Mouse (Mus musculus) kidney, postnatal 14 days (tissue): ENCODE measurements around the gene H2-DMa.

ENCODE experiments used
- DNase-seq: peaks from one replicate; pipeline ENCODE4 v3.0.0; 2022; ENCODE audit warnings: mixed read lengths

The H2-DMa gene

GRCm38 (mm10) chr17:34106555-34106954 is 12.8 kb upstream of the H2-DMa start:
- no peak for DNase-seq

GRCm38 (mm10) chr17:34107109-34107867 is 12.1 kb upstream of the H2-DMa start:
- DNase-seq = no peak

GRCm38 (mm10) chr17:34108460-34108859 is 10.9 kb upstream of the H2-DMa start:
- DNase-seq = no peak

- peak; percentile 39 for DNase-seq
Measured at GRCm38 (mm10) chr17:34109038-34109805, 10.1 kb upstream of the H2-DMa start.

- no peak for DNase-seq
Measured at GRCm38 (mm10) chr17:34109806-34110195, 9.5 kb upstream of the H2-DMa start.

GRCm38 (mm10) chr17:34110309-34110708 is 9.0 kb upstream of the H2-DMa start:
- no peak for DNase-seq

GRCm38 (mm10) chr17:34114114-34114513 is 5.2 kb upstream of the H2-DMa start:
- DNase-seq = no peak

GRCm38 (mm10) chr17:34116736-34117370 is 2.5 kb upstream of the H2-DMa start:
- no peak for DNase-seq

GRCm38 (mm10) chr17:34117421-34118112 is 1.8 kb upstream of the H2-DMa start:
- no peak for DNase-seq

- DNase-seq = peak; percentile 48
Measured at GRCm38 (mm10) chr17:34118113-34118872, 1.0 kb upstream of the H2-DMa start.

- DNase-seq = no peak
Measured at GRCm38 (mm10) chr17:34118873-34119248, 480 bp upstream of the H2-DMa start.

GRCm38 (mm10) chr17:34120180-34120723 is 911 bp downstream of the H2-DMa start:
- peak; percentile 93 for DNase-seq

- peak; percentile 93 for DNase-seq
Measured at GRCm38 (mm10) chr17:34120814-34121171, 1.5 kb downstream of the H2-DMa start.

GRCm38 (mm10) chr17:34121172-34121878 is 2.0 kb downstream of the H2-DMa start:
- DNase-seq = peak; percentile 93

- DNase-seq = peak; percentile 83
Measured at GRCm38 (mm10) chr17:34121879-34122187, 2.5 kb downstream of the H2-DMa start.

- DNase-seq = peak; percentile 99
Measured at GRCm38 (mm10) chr17:34122188-34122984, 3.0 kb downstream of the H2-DMa start, which contains the start of gene Brd2. Gene Brd2 (minus strand): TSS chr17:34122634.

GRCm38 (mm10) chr17:34123111-34123510 is 3.8 kb downstream of the H2-DMa start:
- DNase-seq = no peak

- DNase-seq = no peak
Measured at GRCm38 (mm10) chr17:34123518-34123917, 4.2 kb downstream of the H2-DMa start.

- no peak for DNase-seq
Measured at GRCm38 (mm10) chr17:34124649-34125048, 5.3 kb downstream of the H2-DMa start.

GRCm38 (mm10) chr17:34126826-34127420 is 7.6 kb downstream of the H2-DMa start:
- DNase-seq = no peak
